Mouse (Mus musculus): Measurements from ENCODE around the gene Gpr107.

DNA sequence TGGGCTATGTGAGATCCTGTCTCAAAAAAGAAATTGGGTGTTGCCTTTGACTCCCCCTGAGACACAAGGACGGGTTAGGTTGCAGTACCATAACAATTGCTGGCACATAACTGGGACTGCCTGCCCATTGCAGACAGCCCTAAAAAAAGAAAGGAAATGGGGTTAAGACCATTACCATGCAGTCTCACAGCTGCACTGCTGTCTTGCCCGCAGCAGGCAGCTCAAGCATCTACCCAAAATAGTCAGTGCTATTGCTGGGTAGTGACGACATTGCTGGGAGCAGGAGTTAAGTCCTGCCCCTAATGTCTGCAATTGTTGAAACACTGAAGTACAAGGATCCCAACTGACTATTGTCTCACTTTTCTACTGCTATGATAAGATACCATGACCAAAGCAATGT is 37.5 kb downstream of the Gpr107 start:
- TF ChIP-seq CTCF (IDR thresholded peaks at IDR 0.05; ENCODE audit: low read depth): no peak
- TF ChIP-seq EP300 (IDR thresholded peaks at IDR 0.05; ENCODE audit: low read depth): no peak

Measured in liver, embryonic 14.5 days (tissue).